Mouse (Mus musculus) ES-Bruce4 (cell line): ENCODE data around the gene Sema4c.

Experiments used
- CTCF ChIP-seq: IDR thresholded peaks from one replicate; pipeline ENCODE4 v1.8.1; 2011; ENCODE audit warnings: low read depth, low read length
- POLR2A ChIP-seq: IDR thresholded peaks from one replicate; pipeline ENCODE4 v1.8.1; 2011; ENCODE audit warnings: low read length; ENCODE audit not compliant: insufficient read depth

GRCm38 (mm10) chr1:36528351-36528750 is 29.8 kb downstream of the Sema4c start:
- TF ChIP-seq POLR2A: no peak
- no peak for TF ChIP-seq CTCF
